Mouse (Mus musculus): ENCODE data around the gene Mtmr11. TPM values are rescaled to one million over a fixed set of nuclear protein-coding genes. Genes with fewer than 3 reads are reported as not detected.

Gene Mtmr11
- polyA plus RNA-seq (2015; fragmentation: Nextera tagmentation; extraction: Ambion mirVana) = 27.1 and 35.0 TPM in 2 replicates

- Histone ChIP-seq H3K9me3 (replicated peaks; ENCODE audit: low read length) (no peaks in the 10 kb centered on the region), H3K4me1 (replicated peaks; ENCODE audit: insufficient read depth, low read length) (0 out of 2 replicates have a peak, but pooled peaks cover 13% of the 10 kb centered on the region), H3K27ac (peak within 1 kb of the TSS; percentile 93), H3K36me3 (ENCODE audit: insufficient read depth, low read length) (0 out of 2 replicates have a peak, but pooled peaks cover 6% of the 10 kb centered on the region), H3K27me3 (ENCODE audit: insufficient read depth, low read length) (no peaks in the 10 kb centered on the region), H3K9ac (ENCODE audit: low read depth, low read length) (peak within 1 kb of the TSS; percentile 72), H3K4me3 (replicated peaks; ENCODE audit: low read depth, low read length) (peak within 1 kb of the TSS; percentile 61), H3K4me2 (ENCODE audit: low read length) (peak within 1 kb of the TSS; percentile 95)
- DNase-seq (ENCODE audit: low spot score) (peak; percentile 83), ATAC-seq (replicated peaks; ENCODE audit: low FRiP score, low read depth) (peak; percentile 26; the same call in 1 of the 2 replicates)
- WGBS = 4% methylated on average over 16 of the region's 16 CpGs
- TF ChIP-seq CTCF (IDR thresholded peaks at IDR 0.05; ENCODE audit: low read depth) = no peak
Measured at GRCm38 (mm10) chr3:96161869-96162840, at the start of gene Mtmr11. Mtmr11 (plus strand) TSS chr3:96162004.

- Histone ChIP-seq H3K9me3 (replicated peaks; ENCODE audit: low read length) (no peaks in the 10 kb centered on the region), H3K27me3 (ENCODE audit: insufficient read depth, low read length) (no peaks in the 10 kb centered on the region), H3K4me2 (ENCODE audit: low read length) (no peak overlapping the region), H3K9ac (ENCODE audit: low read depth, low read length) (no peak overlapping the region), H3K4me3 (replicated peaks; ENCODE audit: low read depth, low read length) (no peak overlapping the region), H3K27ac (no peak overlapping the region), H3K36me3 (ENCODE audit: insufficient read depth, low read length) (no peaks in the 10 kb centered on the region), H3K4me1 (replicated peaks; ENCODE audit: insufficient read depth, low read length) (no peaks in the 10 kb centered on the region)
- ATAC-seq (replicated peaks; ENCODE audit: low FRiP score, low read depth) (no peak), DNase-seq (ENCODE audit: low spot score) (no peak)
- TF ChIP-seq CTCF (IDR thresholded peaks at IDR 0.05; ENCODE audit: low read depth) = no peak
- WGBS = 60% methylated on average over 3 of the region's 3 CpGs
Measured at GRCm38 (mm10) chr3:96113251-96113650, 48.6 kb upstream of the Mtmr11 start.

DNA sequence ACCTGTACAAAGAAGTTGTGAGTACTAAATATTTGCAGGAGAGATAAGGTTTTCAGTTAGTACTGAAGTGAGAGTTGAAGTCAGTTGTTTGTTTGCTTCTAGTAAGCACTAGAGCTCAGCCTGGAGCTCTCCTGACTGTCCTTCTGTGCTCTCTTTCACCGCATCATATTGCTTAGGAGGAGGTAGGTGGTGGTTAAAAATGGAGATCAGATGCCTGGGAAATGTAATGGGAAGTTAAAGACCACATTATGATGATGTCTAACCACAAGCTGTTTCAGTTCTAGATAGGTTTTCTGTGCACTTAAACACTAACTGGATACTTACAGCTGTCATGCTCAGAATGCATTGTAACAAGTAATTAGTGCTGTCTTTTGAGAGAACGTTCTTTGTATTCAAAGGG is 43.7 kb upstream of the Mtmr11 start:
- no peaks in the 10 kb centered on the region for H3K9me3 ChIP-seq (replicated peaks; ENCODE audit: low read length)
- 81% methylated on average over 2 of the region's 2 CpGs for WGBS
- H3K27ac ChIP-seq = no peak overlapping the region
- ATAC-seq (replicated peaks; ENCODE audit: low FRiP score, low read depth) = no peak
- no peaks in the 10 kb centered on the region for H3K4me1 ChIP-seq (replicated peaks; ENCODE audit: insufficient read depth, low read length)
- no peak for DNase-seq (ENCODE audit: low spot score)
- H3K4me3 ChIP-seq (replicated peaks; ENCODE audit: low read depth, low read length) = no peak overlapping the region
- H3K9ac ChIP-seq (ENCODE audit: low read depth, low read length) = no peak overlapping the region
- TF ChIP-seq CTCF (IDR thresholded peaks at IDR 0.05; ENCODE audit: low read depth) = no peak
- H3K27me3 ChIP-seq (ENCODE audit: insufficient read depth, low read length) = no peaks in the 10 kb centered on the region
- no peak overlapping the region for H3K4me2 ChIP-seq (ENCODE audit: low read length)
- H3K36me3 ChIP-seq (ENCODE audit: insufficient read depth, low read length) = no peaks in the 10 kb centered on the region

DNA sequence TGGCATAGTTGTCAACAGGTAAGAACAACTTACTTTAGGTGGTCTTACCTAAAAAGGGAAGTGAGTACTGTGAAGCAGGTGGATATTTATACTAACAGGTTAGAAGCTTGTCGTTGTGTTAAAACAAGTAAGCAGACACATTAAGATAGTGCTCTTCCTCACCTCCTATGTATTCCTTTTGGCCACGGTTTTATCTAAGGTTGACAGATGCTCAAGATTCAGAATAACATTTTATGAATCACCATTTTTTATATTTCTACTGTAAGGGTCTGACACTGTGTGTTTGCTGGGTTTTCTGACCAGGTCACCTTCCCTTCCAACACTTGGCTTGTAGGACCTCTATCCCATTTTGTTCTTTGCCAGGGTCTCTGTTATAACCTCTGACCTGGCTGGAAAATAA is 43.1 kb upstream of the Mtmr11 start:
- WGBS = 94% methylated on average over 2 of the region's 2 CpGs
- ATAC-seq (replicated peaks; ENCODE audit: low FRiP score, low read depth) = no peak
- H3K4me3 ChIP-seq (replicated peaks; ENCODE audit: low read depth, low read length) = no peak overlapping the region

GRCm38 (mm10) chr3:96124235-96124634 is 37.6 kb upstream of the Mtmr11 start:
- WGBS = 83% methylated on average over 5 of the region's 5 CpGs
- DNase-seq (ENCODE audit: low spot score) (no peak), ATAC-seq (replicated peaks; ENCODE audit: low FRiP score, low read depth) (no peak)
- no peaks in the 10 kb centered on the region for H3K4me1 ChIP-seq (replicated peaks; ENCODE audit: insufficient read depth, low read length)
- no peak overlapping the region for H3K4me2 ChIP-seq (ENCODE audit: low read length)
- H3K4me3 ChIP-seq (replicated peaks; ENCODE audit: low read depth, low read length) = no peak overlapping the region
- H3K9ac ChIP-seq (ENCODE audit: low read depth, low read length) = no peak overlapping the region
- H3K27ac ChIP-seq = no peak overlapping the region
- H3K9me3 ChIP-seq (replicated peaks; ENCODE audit: low read length) = no peaks in the 10 kb centered on the region
- no peaks in the 10 kb centered on the region for H3K27me3 ChIP-seq (ENCODE audit: insufficient read depth, low read length)
- TF ChIP-seq CTCF (IDR thresholded peaks at IDR 0.05; ENCODE audit: low read depth) = no peak
- no peaks in the 10 kb centered on the region for H3K36me3 ChIP-seq (ENCODE audit: insufficient read depth, low read length)

More for the DNA sequence above, 43.1 kb upstream of the Mtmr11 start:
- no peaks in the 10 kb centered on the region for H3K4me1 ChIP-seq (replicated peaks; ENCODE audit: insufficient read depth, low read length)
- H3K27ac ChIP-seq = no peak overlapping the region
- no peaks in the 10 kb centered on the region for H3K9me3 ChIP-seq (replicated peaks; ENCODE audit: low read length)
- no peaks in the 10 kb centered on the region for H3K36me3 ChIP-seq (ENCODE audit: insufficient read depth, low read length)
- no peaks in the 10 kb centered on the region for H3K27me3 ChIP-seq (ENCODE audit: insufficient read depth, low read length)
- TF ChIP-seq CTCF (IDR thresholded peaks at IDR 0.05; ENCODE audit: low read depth) = no peak
- H3K9ac ChIP-seq (ENCODE audit: low read depth, low read length) = no peak overlapping the region
- H3K4me2 ChIP-seq (ENCODE audit: low read length) = no peak overlapping the region
- DNase-seq (ENCODE audit: low spot score) = no peak

DNA sequence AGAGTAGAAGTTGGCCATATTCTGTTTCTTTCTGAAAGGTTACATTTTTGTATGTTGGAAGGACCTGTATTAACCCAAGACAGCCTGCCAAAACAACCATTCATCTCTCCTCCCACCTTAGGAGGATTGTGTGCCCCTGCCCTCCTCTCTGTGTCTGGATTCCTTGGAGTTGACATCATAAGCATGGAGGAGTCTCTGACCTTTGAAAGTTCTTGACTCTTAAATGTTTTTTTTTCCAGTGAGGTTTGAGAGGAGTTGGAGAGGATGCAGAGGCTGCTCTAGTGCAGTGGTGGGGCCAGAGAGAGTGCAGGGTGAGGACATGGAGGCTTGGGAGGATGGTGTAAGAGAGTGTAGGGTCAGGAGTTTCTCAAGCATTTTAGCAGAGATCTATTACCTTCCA is 33.7 kb upstream of the Mtmr11 start:
- Histone ChIP-seq H3K27me3 (ENCODE audit: insufficient read depth, low read length) (no peaks in the 10 kb centered on the region), H3K9ac (ENCODE audit: low read depth, low read length) (no peak overlapping the region), H3K4me1 (replicated peaks; ENCODE audit: insufficient read depth, low read length) (no peaks in the 10 kb centered on the region), H3K27ac (no peak overlapping the region), H3K4me2 (ENCODE audit: low read length) (no peak overlapping the region), H3K9me3 (replicated peaks; ENCODE audit: low read length) (no peaks in the 10 kb centered on the region), H3K36me3 (ENCODE audit: insufficient read depth, low read length) (no peaks in the 10 kb centered on the region), H3K4me3 (replicated peaks; ENCODE audit: low read depth, low read length) (no peak overlapping the region)
- ATAC-seq (replicated peaks; ENCODE audit: low FRiP score, low read depth) = peak; percentile 43; the same call in 1 of the 2 replicates
- TF ChIP-seq CTCF (IDR thresholded peaks at IDR 0.05; ENCODE audit: low read depth) = no peak
- peak; percentile 85 for DNase-seq (ENCODE audit: low spot score)
